Mouse (Mus musculus): ENCODE data around the gene 1700020A23Rik. TPM values are rescaled to one million over a fixed set of nuclear protein-coding genes. Genes with fewer than 3 reads are reported as not detected.

1700020A23Rik gene
- total RNA-seq, 2 experiments from 2014 or later = not detected

DNA sequence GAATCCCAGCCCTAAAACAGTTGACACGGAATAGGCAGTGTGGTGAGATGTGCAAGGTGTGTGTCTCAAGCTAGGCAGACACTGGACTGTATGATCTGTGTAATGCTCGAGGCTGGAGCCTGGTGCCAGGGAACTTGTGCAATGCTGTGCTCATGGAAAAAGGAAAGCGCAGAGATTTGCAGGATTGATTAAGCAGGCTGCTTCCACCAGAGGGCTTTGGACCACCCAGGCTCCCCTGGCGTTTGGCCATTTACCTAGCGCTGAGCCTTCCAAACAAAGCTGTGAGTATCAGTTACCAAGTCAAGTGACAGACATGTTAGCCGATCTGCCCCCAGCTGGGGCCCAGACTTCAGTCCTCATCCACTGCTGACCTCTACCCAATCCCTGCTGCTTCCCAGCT is 3.1 kb downstream of the 1700020A23Rik start:
- intact Hi-C loops (cut with DNase I) = no loop called here
- DNase-seq (ENCODE audit: low spot score in 2 of 2) = no peak

DNA sequence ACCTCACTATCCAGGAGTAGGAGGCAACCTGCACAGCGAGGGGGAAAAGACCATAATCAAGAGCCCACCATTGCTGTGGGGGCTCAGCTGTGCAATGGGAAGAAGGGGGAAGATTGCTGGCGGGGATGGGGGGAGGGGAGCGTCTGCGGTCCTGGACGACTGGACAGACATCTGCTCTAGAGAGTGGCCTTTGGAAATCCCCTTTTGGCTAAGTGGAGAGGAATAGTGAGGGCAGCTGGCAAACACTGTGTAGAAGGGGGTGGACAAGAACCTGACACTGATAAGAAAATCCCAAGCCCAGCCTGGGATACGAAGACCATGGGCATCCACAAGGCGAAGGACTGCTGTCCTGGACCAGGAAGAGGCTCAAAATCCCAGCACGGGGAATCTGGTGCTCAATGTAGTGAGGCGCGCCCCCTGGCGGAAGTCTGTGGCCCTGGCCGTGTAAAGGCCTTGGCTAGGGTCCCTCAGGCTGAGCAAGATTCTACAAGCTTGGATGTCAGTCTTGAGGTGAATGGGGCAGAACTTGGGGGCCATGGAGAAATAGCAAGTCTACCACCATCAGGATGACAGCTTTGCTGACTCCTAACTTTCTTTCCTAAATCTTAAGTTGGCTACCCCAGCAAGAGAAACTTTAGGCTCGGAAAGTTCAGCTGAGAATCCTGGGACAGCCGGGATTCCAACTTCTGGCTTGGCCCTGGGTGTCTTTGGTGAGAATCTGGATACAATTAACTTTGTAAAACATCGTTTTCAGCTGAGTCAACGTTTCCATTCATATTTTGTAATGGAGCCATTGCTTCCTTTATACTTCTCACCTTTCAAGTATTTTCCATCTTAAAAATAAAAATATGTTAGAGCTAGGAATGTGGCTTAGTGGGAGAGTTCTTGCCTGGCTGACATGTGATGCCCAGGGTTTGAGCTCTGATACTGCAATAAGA is 6.8 kb downstream of the 1700020A23Rik start:
- intact Hi-C loops (cut with DNase I) = loop anchor here (1.0 kb wide), 1 partner anchor 122 kb away; no protein-coding TSS in a partner anchor
- DNase-seq (ENCODE audit: low spot score in 2 of 2) = peak; percentile 67 to 68

DNA sequence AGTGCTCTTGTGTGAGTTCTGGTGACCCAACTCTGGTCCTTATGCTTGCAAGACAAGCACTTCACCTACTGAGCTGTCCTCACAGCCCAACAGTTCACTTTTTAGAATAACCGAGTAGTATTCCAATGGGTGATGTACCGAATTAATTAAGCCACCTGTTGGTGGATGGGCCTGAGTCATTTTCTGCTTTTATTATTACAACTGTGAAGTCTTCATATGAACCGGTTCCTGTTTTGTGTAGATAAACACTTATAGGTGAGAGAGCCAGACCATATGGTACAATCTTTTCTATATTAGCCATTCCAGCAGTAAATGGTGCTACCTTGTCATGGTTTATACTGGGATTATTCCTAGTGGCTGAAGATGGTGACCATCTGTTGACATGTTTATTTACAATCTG is 7.7 kb downstream of the 1700020A23Rik start:
- intact Hi-C loops (cut with DNase I) = no loop called here
- DNase-seq (ENCODE audit: low spot score in 2 of 2) = no peak

DNA sequence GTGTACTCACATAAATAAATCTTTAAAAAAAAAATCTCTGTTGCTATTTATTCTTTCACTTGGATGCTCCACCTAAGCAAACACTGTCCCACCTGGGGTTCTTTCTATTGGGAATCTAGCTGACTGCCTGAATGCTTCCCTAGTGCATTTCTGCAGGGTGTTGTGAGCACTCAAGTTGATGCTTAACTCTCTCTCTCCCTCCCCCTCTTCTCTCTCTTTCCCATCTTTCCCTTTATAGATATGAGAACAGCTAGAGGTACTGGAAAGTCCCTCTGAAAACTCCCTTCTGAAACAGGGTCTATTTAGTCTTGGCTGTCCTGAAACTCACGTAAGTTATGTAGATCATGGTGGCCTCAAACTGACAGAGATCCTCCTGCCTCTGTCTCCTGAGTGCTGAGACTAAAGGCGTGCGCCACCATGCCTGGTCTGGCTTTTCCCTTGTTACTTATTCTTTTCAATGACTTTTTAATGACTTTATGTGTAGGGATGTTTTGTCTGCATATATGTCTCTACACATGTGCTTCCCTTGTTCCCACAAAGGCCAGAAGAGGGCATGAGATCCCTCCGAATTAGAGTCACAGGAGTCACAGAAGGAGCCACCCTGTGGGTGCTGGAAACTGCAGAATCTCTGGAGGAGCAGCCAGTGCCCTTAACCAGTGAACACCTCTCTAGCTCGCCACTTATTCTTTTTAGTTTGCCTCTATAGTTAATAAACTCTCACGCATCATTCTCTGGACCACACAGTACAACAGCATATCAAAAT is 9.2 kb downstream of the 1700020A23Rik start:
- DNase-seq (ENCODE audit: low spot score in 2 of 2) = no peak
- intact Hi-C loops (cut with DNase I) = no loop called here

DNA sequence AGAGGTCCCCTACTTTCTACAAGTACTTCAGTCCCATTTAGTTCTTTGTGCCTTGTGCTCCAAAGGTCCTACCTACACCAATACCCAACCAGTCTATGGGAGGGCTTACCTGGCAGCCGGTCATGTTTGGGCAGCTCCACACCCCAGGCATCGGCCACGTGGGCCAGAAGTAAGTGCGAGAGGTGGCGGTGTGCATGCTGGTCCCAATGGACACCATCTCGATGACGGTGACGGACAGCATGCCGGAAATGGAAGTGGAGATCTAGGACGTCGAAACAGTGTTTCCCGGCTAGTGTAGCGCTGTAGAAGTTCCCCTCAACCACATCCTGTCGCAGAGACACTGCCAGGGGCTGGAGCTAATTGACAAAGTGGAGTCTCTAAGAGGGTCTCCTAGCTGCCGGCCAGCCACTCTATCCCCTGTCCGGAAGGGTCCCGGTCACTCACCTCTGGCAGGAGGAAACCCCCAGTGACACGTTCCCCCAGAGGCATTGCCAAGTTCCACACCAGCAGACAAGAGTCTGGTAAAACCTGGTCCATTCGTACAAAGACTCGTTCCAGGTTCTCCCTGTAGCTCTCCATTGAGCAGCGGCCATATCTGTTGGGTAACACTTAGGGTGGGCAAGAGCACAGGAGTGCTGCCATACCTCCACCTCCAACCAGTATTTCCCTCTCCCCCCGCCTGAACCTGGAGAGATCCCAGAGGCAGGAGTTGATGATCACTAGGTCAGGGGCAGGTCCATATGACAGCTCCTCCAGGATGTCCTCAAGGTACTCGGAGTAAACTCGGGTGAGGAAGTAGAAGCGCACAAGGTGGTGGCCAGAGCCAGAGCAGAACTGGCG is 16.9 kb downstream of the 1700020A23Rik start:
- DNase-seq (ENCODE audit: low spot score in 2 of 2) = no peak
- intact Hi-C loops (cut with DNase I) = no loop called here

GRCm38 (mm10) chr2:130423397-130424125 is 18.5 kb downstream of the 1700020A23Rik start:
- DNase-seq (ENCODE audit: low spot score in 2 of 2) = peak; percentile 85 to 86
- intact Hi-C loops (cut with DNase I) = no loop called here

DNA sequence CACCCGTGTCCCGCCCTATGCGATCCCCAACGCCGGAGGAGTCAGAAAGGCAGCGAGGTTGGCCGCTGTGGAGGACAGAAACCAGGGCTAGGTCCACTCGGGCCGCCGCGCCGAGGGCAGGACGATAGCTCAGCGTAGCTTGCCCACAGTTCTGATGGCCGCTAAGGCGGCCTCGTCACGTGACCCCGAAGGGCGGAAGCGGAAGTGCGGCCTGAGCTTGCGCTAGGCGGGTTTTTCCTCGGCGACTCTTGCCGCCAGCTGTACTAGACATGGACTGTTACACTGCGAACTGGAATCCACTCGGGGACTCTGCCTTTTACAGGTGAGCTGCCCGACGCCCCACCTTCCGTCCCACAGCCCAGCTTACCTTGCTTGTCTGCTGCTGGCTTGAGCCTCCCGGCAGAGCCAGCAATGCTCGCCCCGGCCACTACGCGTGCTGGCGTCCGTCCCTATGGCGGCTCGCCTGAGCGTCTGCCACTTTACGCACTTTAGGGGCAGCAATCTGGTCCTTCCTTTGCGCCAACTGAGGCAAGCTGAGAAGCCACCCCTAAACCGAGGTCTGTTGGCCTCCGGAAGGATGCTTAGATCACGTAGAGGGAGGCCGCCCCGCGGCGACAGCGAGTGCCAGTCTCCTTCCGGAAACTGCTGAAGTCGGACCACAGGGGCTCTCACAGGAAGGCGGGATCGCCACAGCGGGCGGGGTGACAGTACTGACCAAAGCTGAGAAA is 19.2 kb downstream of the 1700020A23Rik start, which contains the start of the genes Vps16 and Pced1a:
Gene Vps16, plus strand, starts transcription at position 214 of the 728 bp plus-strand sequence.
Gene Pced1a, minus strand, starts transcription at position 576 of the 728 bp plus-strand sequence.
- peak; percentile 95 to 96 for DNase-seq (ENCODE audit: low spot score in 2 of 2)
- intact Hi-C loops (cut with DNase I) = no loop called here

DNA sequence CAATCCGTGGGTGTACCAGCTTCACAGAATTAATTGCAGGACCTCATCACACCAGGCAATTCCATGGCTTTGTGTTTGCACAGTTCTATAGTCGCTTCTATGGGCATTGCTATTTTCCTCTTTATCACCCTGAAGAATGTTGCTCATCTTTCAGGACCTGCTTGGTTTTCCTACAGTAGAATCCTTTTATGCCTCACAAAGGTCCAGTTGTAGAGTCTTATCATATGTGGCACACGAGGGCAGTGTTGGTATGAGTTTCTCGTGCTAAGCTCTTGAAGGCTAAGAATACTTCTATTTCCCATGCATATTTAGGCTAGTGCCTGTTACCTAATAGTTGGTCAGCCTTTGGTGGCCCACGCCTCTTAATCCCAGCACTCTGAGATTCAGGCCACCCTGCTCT is 20.1 kb downstream of the 1700020A23Rik start:
- intact Hi-C loops (cut with DNase I) = no loop called here
- no peak for DNase-seq (ENCODE audit: low spot score in 2 of 2)

- intact Hi-C loops (cut with DNase I) = no loop called here
- no peak for DNase-seq (ENCODE audit: low spot score in 2 of 2)
Measured at GRCm38 (mm10) chr2:130429851-130430250, 24.8 kb downstream of the 1700020A23Rik start.

DNA sequence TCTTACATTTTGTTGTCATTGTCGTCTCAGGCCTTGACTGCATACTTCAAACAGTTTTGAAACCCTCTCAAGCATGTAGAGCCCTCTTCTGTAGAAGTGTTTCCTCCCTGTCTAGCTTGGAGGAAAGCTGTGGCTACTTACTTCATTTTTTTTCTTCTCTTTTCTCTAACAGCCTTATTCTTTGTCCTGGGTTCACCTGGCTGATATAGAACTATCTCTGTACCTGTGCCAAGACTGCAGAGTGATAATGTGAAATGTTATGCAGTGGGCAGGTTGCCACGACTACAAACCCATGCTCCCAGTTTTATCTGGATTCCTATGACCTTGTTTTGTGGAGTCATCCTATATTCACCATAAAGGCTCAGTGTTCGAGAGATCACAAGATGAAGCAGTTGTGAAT is 25.4 kb downstream of the 1700020A23Rik start:
- DNase-seq (ENCODE audit: low spot score in 2 of 2) = no peak
- intact Hi-C loops (cut with DNase I) = no loop called here

GRCm38 (mm10) chr2:130432157-130432556 is 27.1 kb downstream of the 1700020A23Rik start:
- DNase-seq (ENCODE audit: low spot score in 2 of 2) = no peak
- intact Hi-C loops (cut with DNase I) = no loop called here

- intact Hi-C loops (cut with DNase I) = no loop called here
- no peak for DNase-seq (ENCODE audit: low spot score in 2 of 2)
Measured at GRCm38 (mm10) chr2:130433152-130433551, 28.1 kb downstream of the 1700020A23Rik start.

DNA sequence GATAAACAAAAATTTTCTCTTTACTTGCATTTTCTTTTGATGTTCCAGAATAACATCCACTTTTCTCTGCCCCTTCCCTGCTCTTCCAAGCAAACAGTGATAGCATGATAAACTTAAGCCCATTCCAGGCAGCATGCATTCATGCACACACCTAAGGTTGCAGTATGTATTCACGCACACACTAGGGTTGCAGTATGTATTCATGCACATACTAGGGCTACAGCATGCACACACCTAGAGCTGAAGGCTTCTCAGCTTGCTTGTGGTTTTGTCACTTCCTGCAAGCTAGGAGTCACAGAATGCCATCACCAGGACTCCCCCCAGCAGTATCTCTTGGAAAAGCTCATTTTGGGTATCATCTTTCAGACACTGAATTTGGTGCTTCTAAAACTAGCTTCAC is 31.7 kb downstream of the 1700020A23Rik start:
- intact Hi-C loops (cut with DNase I) = no loop called here

DNA sequence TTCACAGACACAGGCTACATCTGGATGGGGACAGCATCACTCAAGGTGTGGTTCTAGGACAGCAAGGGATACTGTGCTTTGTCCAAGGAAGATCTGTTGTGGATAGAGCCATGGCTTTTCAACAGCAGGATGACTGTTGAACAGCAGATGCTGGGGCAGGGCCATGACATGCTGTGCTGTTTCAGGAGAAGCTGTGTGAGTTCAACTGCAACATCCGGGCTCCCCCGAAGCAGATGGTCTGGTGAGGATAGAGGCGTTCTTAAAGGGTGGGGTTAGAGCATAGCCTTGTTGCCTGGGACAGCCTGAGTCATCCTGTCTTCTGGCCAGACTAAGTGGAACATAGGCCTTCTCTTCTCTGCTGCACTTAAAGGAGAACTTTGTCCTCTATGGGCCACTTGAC is 33.8 kb downstream of the 1700020A23Rik start:
- no peak for DNase-seq (ENCODE audit: low spot score in 2 of 2)
- intact Hi-C loops (cut with DNase I) = no loop called here

More for the DNA sequence above, 31.7 kb downstream of the 1700020A23Rik start:
- DNase-seq (ENCODE audit: low spot score in 2 of 2) = no peak

GRCm38 (mm10) chr2:130439840-130440480 is 34.9 kb downstream of the 1700020A23Rik start:
- intact Hi-C loops (cut with DNase I) = no loop called here
- DNase-seq (ENCODE audit: low spot score in 2 of 2) = no peak

- no peak for DNase-seq (ENCODE audit: low spot score in 2 of 2)
- intact Hi-C loops (cut with DNase I) = no loop called here
Measured at GRCm38 (mm10) chr2:130442162-130442561, 37.1 kb downstream of the 1700020A23Rik start.

GRCm38 (mm10) chr2:130448449-130448848 is 43.4 kb downstream of the 1700020A23Rik start:
- no peak for DNase-seq (ENCODE audit: low spot score in 2 of 2)
- intact Hi-C loops (cut with DNase I) = no loop called here
